Mouse (Mus musculus) kidney, embryonic 16.5 days (tissue): ENCODE measurements around the gene Mfsd14a. TPM values are rescaled to one million over a fixed set of nuclear protein-coding genes. Genes with fewer than 3 reads are reported as not detected.

ENCODE experiments used
- ATAC-seq: fragments of 200-750 bp; cut with Nextera tagmentation; 2 replicates; pipeline ENCODE4 v1.8.0; 2017; ENCODE audit warnings: moderate TSS enrichment; ENCODE audit not compliant: low FRiP score, low TSS enrichment
- H3K27ac ChIP-seq: fragments of 300-500 bp; sonication (generic); 2 replicates; pipeline ENCODE4 v1.5.1; 2014; ENCODE audit warnings: low read length
- H3K27me3 ChIP-seq: fragments of 300-500 bp; sonication (generic); 2 replicates; pipeline ENCODE4 v1.6.1; 2014; ENCODE audit warnings: low read length, control low read depth, mixed read lengths; ENCODE audit not compliant: insufficient read depth
- H3K36me3 ChIP-seq: fragments of 300-500 bp; sonication (generic); 2 replicates; pipeline ENCODE4 v1.6.1; 2014; ENCODE audit warnings: low read length, control low read depth, mixed read lengths; ENCODE audit not compliant: insufficient read depth
- H3K4me1 ChIP-seq: fragments of 300-500 bp; sonication (generic); 2 replicates; pipeline ENCODE4 v1.6.1; 2014; ENCODE audit warnings: low read length, control low read depth, mixed read lengths; ENCODE audit not compliant: insufficient read depth
- H3K4me2 ChIP-seq: fragments of 300-500 bp; sonication (generic); replicated peaks from 2 replicates; pipeline ENCODE4 v1.6.1; 2014; ENCODE audit warnings: low read depth, low read length
- H3K4me3 ChIP-seq: fragments of 300-500 bp; sonication (generic); 2 replicates; pipeline ENCODE4 v1.5.1; 2014; ENCODE audit warnings: mild to moderate bottlenecking, low read length
- H3K9ac ChIP-seq: fragments of 300-500 bp; sonication (generic); replicated peaks from 2 replicates; pipeline ENCODE4 v1.6.1; 2014; ENCODE audit warnings: low read length
- H3K9me3 ChIP-seq: fragments of 300-500 bp; sonication (generic); 2 replicates; pipeline ENCODE4 v1.6.1; 2016; ENCODE audit warnings: low read length, control low read depth
- WGBS: fragments of 180-500 bp; shearing (Covaris S2); extraction: QIAGEN DNeasy Blood & Tissue Kit; methylation state at CpG from one replicate; pipeline ENCODE4 v1.1.7; 2014; 5-methylcytosine and 5-hydroxymethylcytosine counted together
- polyA plus RNA-seq: library from polyadenylated mRNA; unstranded; fragments of >200 nt; fragmentation: Nextera tagmentation; extraction: Ambion mirVana; gene quantifications from 2 replicates; pipeline ENCODE4 v1.2.1, GENCODE M21; 2015

Mfsd14a gene
- polyA plus RNA-seq, 1 experiment from 2014 or later = 104 TPM

DNA sequence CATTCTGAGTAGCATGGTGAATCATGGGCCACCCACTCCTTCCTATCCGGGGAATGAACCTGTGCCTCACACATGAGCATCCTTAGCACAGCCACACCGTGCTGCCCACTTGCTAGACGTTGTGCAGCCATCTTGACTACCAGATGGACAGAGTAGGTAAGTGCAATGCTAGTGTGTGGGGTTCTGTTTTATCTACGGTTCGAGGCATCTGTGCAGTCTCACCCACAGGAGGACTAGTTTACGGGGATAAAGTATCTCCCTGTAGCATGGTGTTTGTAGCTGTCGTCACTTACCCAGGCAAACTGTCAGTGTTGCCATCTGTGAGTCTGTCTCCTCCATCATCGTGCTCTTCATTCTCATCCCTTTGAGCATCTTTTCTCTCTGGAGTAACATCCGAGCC is 80.3 kb downstream of the Mfsd14a start:
- no peak for ATAC-seq
- Histone ChIP-seq H3K36me3 (peaks cover 48% of the 10 kb centered on the region), H3K4me3 (no peak overlapping the region)

More for the DNA sequence above, 80.3 kb downstream of the Mfsd14a start:
- H3K4me1 ChIP-seq = no peaks in the 10 kb centered on the region
- no peak overlapping the region for H3K27ac ChIP-seq
- no peaks in the 10 kb centered on the region for H3K9me3 ChIP-seq
- WGBS = 97% methylated on average over 9 of the region's 9 CpGs
- H3K9ac ChIP-seq = no peak overlapping the region
- no peaks in the 10 kb centered on the region for H3K27me3 ChIP-seq
- H3K4me2 ChIP-seq = no peak overlapping the region

Other genes starting within 250 kb of the Mfsd14a start
- gene Cdc14a, start 238.6 kb downstream of the Mfsd14a start, polyA plus RNA-seq = 13.9 and 14.3 TPM in 2 replicates
- gene Rtca, start 154.5 kb downstream of the Mfsd14a start, polyA plus RNA-seq = 73.9 and 76.3 TPM in 2 replicates
- 24.2 and 25.2 TPM in 2 replicates for gene Dbt, start 149.6 kb downstream of the Mfsd14a start, polyA plus RNA-seq
- gene Lrrc39, start 99.7 kb downstream of the Mfsd14a start, polyA plus RNA-seq = 0.35 and 0.59 TPM in 2 replicates
- gene Sass6, start 67.7 kb downstream of the Mfsd14a start, polyA plus RNA-seq = 17.9 and 23.0 TPM in 2 replicates
- gene Trmt13, start 48.1 kb downstream of the Mfsd14a start, polyA plus RNA-seq = 22.5 and 28.1 TPM in 2 replicates
- 0.37 TPM in 1 of 2 replicates, not detected in the other for gene Gm43191, start 18.6 kb upstream of the Mfsd14a start, polyA plus RNA-seq
- 18.2 and 18.4 TPM in 2 replicates for gene Slc35a3, start 50.2 kb upstream of the Mfsd14a start, polyA plus RNA-seq
- gene Agl, start 145.5 kb upstream of the Mfsd14a start, polyA plus RNA-seq = 18.1 and 20.6 TPM in 2 replicates
- 22.4 and 28.1 TPM in 2 replicates for gene Frrs1, start 196.8 kb upstream of the Mfsd14a start, polyA plus RNA-seq